Mouse (Mus musculus): ENCODE measurements around the gene Cdc45.

The Cdc45 gene

DNA sequence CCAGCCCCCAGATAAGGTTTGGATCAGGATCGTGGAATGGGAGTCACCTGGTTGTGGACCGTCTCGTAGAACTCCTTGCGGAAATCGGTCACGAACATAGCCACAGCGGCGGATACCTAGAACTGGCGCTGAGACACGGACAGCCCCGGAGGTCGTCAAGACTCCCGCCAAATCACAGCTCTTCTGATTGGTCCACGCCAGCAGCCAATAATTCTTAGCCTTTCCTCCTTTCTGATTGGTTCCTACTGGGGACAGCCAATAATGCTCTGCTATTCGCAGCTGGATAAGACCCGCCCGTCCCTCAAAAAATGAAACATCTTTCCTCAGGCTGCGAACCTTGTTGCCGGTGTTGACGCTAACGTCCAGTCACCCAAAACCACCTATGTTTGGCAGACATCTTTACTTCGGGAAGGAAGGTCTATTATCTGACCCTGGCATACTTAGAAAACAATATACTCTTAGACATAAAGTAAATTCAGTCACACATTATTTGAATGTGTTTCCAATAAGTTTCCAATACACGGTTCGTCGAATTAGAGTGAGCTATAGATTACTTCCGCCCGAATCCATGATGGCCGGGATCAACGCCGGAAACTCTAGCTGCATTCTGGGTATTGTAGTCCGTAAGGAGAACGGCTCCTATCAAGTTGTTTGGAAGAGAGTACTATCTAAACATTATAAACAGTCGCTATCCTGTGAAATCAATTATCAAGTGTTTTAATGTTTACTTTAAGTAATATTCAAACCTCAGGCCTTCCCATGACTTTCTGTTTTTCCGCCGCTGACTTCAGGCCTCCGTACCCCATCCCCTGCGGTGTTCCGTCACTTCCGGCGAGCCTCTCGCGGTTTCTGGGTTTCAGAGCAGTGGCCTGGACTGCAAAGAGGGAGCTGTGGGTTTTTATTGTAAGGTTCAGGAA lies at the start of gene Cdc45, which contains the start of gene Ufd1:
TSS of gene Cdc45 (minus strand) at position 520 of the 917 bp plus-strand sequence.
TSS of gene Ufd1 (plus strand) at position 312 of the 917 bp plus-strand sequence.
- peak; percentile 99 for DNase-seq (ENCODE audit: low read depth, low spot score)

DNA sequence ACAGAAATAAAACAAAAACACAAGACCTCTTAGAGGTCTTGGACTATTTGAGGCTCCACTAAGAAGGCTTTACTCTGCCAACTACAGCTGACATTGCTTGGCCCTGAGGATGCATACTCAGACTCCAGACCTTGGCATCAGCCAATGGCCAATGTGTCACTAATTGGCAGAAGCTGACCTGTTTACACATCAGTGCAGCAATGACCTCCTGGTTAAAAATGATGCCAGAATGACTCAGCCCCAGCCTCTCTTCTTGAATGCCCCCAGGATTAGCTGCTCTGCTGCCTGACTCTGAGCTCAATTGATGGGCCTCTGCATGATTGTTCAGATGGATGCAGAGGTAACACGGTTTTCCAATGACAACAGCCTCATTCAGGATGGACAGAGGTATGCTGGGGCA lies 48.4 kb upstream of the Cdc45 start:
- DNase-seq (ENCODE audit: low read depth, low spot score) = no peak

DNA sequence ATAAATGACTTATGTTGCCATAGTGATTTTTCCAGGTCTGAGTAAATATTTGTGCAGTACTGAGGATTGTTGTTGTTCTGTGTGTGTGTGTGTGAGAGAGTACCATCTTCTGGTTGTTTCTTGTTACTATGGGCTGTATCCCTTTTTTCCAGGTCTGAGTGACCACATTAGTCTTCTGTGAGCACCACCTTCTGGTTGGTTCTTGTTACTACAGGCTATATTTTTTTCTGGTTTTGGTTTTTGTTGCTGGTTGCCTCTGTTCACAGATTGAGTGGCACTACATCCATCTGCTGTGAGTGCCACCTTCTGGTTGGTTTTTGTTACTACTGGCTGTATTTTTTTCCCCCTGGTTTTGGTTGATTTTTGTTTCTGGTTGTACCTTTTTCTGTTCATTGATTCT lies 46.8 kb upstream of the Cdc45 start:
- DNase-seq (ENCODE audit: low read depth, low spot score) = peak; percentile 93

DNA sequence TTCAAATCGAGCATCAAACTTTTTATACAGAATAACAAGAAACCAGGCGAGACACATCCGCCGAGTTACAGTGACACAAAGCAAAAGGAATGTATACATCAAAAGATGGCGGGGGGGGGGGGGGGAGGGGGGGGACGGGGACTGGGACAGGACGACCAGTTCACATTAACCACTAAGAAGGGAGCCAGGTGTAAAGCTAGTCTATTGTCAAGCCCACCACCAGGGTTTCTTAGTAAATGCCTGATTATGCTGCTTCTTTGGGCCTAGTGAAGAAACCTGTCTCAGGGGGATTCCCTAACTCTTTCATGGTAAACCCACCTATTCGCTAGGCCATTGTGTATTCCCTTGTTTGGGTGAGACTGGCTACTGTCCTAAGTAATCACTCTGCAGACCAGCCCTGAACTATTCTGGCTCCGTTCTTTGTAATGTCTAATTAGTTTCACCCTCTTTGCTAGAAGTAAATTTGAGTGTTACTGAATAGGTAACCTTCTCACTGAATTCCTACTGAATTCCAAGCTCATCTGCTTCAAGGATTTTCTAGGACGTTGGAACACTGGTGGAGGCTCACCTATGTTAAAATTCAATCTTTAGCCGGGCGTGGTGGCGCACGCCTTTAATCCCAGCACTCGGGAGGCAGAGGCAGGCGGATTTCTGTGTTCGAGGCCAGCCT lies 37.9 kb upstream of the Cdc45 start:
- DNase-seq (ENCODE audit: low read depth, low spot score) = peak; percentile 63

DNA sequence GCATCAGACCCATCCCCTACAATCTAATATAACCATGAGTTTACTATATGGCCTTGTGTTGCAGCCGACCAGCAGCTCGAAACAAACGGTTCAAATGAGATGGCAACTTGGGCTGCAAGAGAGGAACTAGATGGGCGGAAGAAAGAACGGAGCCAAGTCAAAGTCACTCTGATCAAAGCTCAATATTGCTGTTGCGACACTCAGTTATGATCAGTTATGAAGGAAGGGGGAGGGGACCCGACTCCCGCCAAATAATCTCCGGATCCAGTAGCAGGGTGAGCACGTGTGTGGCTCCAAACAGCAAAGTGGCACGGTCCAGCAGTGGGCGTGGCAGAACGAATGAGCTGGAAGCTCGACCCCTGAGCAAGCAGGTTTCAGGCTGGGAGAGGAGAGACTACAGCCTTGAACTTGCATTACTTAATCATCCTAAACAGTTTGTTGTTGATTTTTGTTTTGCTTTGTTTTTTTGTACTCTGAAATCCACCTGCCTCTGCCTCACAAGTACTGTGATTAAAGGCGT lies 34.6 kb upstream of the Cdc45 start:
- DNase-seq (ENCODE audit: low read depth, low spot score) = peak; percentile 62

DNA sequence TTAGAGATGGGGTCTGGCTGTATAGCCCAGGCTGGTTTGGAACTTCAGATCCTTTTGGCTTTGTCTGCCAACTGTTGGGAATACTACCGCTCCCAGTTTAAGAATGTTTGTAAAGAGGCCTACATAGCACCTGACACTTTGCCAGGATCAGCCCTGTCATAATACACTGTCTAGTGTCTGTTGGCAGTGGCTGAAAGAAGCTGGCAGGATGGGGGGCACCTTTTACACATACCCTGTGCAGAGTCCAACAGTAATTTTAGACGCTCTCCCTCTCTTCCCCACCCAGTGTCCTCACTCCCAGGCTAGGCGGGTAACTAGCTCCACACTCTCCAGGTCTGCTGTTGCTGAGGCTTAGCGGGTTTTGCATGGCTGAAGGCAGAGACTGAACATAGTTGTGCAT lies 26.6 kb upstream of the Cdc45 start:
- no peak for DNase-seq (ENCODE audit: low read depth, low spot score)

DNA sequence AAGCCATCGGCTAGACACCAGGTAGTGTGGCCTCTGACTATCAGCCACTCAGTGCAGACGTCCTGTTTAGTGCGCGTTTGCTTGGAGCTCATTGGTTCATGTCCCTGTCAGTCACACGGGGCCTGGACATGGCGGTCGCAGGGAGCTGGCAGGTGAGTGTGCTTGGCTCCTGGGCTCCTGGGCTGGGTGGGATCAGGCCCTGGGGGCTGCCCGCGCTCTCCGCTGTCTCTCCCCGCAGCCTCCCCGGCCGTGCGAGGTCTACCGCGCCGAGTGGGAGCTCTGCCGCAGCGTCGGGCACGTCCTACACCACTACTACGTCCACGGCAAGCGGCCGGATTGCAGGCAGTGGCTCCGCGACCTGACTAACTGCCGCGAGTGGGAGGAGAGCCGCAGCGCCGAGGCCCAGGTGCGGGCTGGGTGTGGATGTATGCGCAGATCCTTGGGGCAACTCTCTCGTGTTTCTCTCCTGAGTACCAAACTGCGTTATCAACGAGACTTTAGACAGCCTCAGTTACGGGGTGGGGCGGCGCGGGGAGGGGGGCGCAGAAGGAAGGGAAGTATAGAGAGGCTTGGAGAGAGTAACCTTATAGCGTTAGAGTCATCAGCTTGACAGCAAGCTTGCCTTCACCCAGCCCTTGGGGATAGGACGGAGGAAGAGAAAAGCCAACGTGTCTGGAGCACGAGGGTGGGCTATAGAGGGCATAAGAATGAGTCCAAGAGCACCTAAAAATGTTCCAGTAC lies 24.9 kb upstream of the Cdc45 start, which contains the start of the genes 2510002D24Rik and Gm28539:
TSS of gene 2510002D24Rik (plus strand) at position 111 of the 741 bp plus-strand sequence.
TSS of gene Gm28539 (plus strand) at position 117 of the 741 bp plus-strand sequence.
- DNase-seq (ENCODE audit: low read depth, low spot score) = peak; percentile 99

DNA sequence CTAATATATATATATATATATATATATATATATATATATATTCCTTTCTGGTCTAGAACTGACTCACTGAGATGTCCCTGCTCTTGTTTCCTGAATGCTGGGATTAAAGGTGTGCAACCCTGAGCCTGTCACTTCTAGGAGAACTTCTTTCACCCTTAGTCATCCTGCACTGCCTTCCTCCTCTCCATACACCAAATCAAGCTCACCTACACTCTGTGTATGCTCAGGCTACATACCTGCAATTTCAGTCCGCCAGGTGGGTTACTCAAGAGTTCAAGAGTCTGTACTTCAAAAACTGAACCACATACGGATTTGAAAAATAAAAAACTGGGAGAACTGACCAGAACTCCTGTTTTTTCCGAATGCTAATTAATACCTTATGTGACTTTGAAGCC lies 24.3 kb upstream of the Cdc45 start:
- DNase-seq (ENCODE audit: low read depth, low spot score) = no peak

DNA sequence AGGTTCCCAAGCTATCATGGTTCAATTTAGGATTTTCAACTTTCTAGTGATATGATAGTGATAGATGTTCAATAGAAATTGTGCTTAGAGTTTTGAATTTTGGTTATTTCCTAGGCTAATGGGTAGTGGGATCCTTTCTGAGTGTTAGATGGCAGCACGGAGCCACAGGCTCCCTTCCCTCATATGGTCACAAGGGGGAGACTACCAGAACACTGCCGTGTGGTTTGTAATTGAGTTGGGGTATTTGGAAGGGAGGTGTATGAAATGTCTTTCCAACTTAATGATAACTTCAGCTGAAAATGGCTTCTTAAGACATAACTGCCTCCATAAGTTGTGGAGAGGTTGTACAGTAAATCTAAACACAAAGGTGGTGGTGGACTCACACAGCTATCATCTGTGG lies 21.7 kb upstream of the Cdc45 start:
- no peak for DNase-seq (ENCODE audit: low read depth, low spot score)

DNA sequence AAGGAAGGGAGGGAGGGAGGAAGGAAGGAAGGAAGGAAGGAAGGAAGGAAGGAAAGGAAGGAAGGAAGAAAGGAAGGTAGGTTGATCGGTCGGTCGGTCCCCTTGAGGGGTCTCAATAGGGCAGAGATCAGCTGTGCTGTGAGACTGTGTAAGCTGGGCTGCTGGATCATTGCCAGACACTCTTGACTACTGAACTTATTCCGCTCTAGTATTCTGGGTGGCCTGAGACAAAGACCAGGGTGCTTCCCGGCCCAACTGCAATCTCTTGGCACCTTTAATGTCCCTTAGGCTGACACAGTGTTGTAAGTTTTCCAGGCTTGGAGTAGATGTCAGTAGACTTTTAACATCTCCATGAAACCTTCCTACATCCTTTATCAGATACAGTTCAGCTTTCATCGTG lies 17.3 kb upstream of the Cdc45 start:
- DNase-seq (ENCODE audit: low read depth, low spot score) = no peak

DNA sequence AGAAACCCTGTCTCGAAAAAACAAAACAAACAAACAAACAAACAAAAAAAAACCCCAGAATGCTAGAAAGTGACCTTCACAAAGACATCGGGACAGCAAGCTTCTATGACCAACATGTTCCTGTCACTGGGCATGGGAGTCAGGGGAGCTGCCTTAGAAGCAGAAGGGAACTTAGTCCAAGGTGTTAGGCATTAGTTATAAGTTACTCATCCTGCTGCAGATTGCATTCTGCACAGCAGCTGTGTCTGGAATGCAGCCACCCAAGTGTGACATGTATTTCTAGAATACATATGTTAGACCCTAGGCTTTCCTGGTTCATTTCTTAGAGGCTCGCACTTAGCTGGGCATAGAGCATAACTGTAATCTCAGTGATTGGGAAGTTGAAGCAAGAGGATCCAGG lies 16.8 kb upstream of the Cdc45 start:
- no peak for DNase-seq (ENCODE audit: low read depth, low spot score)

DNA sequence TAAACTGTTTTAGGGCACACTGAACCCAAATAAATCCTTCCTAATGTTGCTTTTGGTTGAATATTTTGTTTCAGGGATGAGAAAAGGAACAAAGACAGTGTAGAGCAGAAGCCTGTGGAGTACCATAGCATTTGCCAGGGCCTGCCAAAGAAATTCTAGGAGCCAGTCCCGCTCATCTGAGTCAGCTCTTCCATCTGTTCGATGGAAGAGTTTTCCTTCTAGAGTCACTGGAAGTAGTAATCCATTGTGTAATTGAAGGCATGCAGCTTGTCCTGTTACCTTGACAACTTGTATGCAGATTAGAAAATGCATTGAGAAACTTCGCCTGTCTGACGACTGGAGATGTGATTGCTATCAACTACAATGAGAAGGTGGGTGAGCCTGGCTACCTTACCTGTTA lies 11.1 kb upstream of the Cdc45 start:
- no peak for DNase-seq (ENCODE audit: low read depth, low spot score)

DNA sequence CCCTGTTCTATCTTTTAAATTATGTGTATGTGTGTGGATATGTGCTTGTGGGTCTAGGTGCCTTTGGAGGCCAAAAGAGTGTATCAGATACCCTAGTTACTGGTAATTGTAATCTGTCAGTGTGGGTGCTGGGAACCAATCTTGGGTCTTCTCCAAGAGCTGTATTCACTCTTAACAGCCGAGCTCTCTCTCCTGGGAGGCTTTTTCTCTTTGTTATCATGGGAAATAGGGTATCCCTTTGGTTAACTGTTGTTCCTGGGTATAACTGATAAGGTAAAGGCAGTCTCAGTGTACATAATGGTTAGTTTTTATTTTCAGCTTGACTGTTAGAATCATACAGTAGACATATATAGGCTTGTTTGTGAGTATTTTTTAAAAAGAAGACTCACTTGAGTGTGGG lies 10.6 kb upstream of the Cdc45 start:
- DNase-seq (ENCODE audit: low read depth, low spot score) = no peak

DNA sequence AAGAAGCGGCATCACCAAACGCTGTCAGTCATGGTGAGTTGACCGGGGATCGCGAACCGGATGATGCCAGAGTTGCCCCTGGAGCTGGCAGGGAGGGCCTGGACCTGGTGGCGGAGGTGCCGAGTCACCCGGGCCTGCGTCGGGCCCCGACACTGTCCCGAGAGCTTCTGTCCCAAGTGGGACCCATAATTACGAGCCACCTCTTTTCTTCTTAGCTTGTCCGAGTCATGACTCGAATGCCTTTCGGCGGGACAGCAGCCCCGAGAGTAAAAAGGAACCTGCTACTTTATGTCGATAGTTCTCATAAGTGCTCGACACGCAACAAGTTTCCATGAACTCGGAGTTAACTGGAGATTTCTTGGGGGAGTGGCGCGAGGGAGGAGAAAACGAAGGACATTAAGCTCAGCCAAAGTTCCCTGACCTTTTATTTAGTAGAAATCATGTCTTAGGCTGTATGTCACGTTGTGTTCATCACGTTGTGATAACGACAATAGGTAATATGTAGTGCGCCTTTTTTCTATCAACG lies 661 bp upstream of the Cdc45 start:
- DNase-seq (ENCODE audit: low read depth, low spot score) = no peak

DNA sequence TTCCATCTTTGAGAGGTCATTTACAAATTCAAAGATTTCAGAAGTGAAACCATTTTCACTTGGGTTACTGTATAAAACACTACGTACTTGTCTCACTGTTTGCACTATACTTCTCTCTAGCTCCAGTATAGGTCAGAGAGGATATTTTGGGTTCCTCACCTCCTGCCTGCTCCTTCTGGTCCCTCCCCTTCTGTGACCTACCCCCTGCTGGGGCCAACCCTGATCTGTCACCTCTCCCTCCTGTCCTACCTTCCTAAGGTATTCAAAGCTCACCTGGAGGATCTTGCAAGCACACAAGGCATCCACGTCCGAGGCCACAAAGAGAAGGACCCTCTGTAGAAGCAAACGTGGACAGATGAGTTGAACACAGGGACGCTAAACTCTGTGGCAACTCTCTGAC lies 755 bp downstream of the Cdc45 start:
- peak; percentile 65 for DNase-seq (ENCODE audit: low read depth, low spot score)

DNA sequence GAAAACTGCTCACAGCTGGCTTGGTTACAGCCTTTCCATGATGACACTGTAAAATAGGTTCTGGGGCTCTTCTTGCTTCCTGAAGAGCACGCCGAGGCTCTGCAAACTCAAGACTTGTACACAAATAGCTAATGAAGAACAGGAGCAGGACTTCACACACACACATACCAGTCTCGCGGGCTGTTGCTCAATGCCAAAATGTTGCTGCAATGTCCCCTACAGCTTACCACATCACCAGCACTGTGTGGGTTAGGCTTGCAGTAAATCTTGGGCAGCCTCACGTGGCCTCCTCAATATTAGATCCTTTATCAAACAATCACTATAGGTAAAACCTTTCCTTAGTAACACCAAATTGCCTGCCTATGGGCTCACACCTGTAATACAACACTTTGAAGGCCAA lies 2.8 kb downstream of the Cdc45 start:
- DNase-seq (ENCODE audit: low read depth, low spot score) = no peak

DNA sequence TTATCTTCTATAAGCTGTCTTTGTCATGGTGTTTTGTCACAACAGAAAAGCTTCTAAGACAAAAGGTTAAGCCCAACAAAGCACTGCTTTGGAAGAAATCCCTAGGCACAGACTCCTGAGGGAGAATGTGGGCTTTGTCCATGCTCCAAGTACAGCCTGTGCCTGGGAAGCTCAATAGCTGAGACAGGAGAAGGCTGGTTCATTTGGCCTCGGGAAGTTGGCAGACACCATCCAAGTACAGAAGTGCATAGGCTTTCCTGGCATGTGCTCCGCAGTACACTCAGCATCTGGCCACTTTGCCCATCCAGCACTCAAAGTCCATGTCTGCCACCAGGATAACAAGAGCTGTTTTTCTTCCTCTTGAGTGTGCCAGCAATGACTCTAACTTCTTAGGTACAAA lies 6.0 kb downstream of the Cdc45 start:
- no peak for DNase-seq (ENCODE audit: low read depth, low spot score)

DNA sequence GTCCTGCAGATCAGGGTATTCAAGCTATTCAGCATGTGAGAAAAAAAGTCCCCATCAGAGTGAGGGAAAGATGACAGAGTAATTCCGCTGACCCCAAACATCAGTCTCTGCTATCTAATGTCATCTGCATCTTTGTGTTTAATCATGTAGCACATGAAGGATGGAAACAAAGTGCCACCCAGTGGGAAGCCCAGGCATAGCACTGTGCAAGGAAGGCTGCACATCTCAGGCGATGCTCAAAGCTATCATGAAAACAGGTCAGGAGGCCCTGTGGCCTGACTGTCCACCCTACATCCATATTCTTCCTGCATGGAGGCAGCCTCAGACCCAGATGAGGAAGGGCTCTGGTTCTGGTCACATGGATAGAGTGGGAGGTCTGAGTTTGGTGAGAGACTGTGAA lies 12.9 kb downstream of the Cdc45 start:
- DNase-seq (ENCODE audit: low read depth, low spot score) = peak; percentile 38

DNA sequence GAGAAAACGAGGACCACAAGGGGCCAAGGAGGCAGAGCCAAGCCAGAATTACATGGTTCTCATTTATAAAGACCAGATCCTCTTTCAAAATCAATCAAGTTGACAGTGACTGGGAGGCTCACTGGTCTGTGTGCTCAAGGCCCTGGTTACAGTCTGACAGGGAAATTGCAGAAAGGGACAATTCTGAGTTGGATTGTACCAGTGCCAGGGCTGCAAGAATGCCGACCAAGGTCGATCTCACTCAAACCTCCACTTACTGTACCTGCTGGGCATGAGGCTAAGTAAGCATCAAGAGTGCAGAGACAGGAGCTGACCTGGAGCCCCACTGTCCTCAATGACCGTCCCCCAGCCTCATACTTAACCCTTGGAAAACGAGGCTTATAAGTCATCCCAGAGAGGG lies 13.6 kb downstream of the Cdc45 start:
- no peak for DNase-seq (ENCODE audit: low read depth, low spot score)

DNA sequence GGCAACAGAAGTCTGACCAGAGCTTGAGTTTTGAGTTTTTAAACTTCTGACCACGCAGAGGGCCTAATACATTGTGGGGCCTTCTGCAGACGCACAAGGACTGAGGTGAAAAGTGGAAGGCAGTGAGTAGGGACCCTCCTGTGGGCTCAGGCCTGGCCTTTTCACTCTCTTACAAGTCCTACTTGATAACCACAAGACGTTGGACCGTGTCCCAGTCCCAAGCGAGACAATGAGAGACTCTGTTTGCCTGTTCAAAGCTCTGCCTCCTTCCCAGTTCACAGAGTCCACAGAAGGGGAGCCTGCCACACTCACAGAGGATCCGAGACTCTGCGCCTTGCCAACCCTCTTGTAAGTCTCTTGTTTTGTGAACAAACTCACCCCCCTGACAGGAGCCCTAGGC lies 15.1 kb downstream of the Cdc45 start:
- no peak for DNase-seq (ENCODE audit: low read depth, low spot score)

DNA sequence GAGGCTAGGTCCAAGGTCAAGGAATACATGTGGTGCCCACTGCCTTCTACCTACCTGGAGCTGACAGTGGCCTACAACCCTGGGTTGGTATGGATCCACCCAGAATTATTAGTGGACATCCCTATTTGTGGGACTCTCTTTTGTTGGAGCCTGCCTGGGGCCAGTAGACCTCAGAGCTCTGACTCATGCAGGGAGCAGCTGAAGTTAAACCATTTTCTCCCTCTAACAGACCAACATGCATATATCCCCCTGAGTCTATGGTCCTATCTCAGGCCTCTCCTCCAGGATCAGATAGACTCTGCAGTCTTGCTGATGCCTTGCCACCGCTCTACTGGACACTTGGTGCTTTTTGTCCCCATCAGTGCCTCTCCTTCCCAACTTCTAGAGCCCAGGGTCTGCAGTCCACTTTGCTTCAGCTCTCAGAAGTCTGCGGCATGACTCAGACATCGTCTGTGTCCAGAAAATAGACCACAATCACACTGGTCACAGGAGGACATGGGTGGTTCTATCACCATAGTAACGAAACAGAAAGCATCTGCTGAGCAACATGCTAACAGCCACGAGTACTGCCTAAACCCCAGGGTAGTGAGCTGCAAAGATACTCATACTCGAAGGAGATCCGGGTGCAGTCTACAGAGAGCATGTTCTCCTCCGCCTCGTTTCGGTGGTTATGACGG lies 16.4 kb downstream of the Cdc45 start:
- DNase-seq (ENCODE audit: low read depth, low spot score) = no peak
